Mouse (Mus musculus) limb, embryonic 12.5 days (tissue): Measurements from ENCODE around the gene Eef1akmt3. TPM values are rescaled to one million over a fixed set of nuclear protein-coding genes. Genes with fewer than 3 reads are reported as not detected.

ENCODE experiments used
- ATAC-seq: fragments of 200-750 bp; cut with Nextera tagmentation; 2 replicates; pipeline ENCODE4 v1.8.0; 2017; ENCODE audit warnings: low read depth, moderate TSS enrichment; ENCODE audit not compliant: insufficient number of reproducible peaks, insufficient read depth, low FRiP score, low TSS enrichment
- H3K27ac ChIP-seq: fragments of 300-500 bp; sonication (generic); 2 replicates; pipeline ENCODE4 v1.5.1; 2016; ENCODE audit warnings: mild to moderate bottlenecking, moderate library complexity
- H3K27me3 ChIP-seq: fragments of 300-500 bp; sonication (generic); 2 replicates; pipeline ENCODE4 v1.6.1; 2016; ENCODE audit warnings: mild to moderate bottlenecking, moderate library complexity
- H3K36me3 ChIP-seq: fragments of 300-500 bp; sonication (generic); 2 replicates; pipeline ENCODE4 v1.6.1; 2016; ENCODE audit warnings: mild to moderate bottlenecking, moderate library complexity
- H3K4me1 ChIP-seq: fragments of 300-500 bp; sonication (generic); replicated peaks from 2 replicates; pipeline ENCODE4 v1.6.1; 2016
- H3K4me2 ChIP-seq: fragments of 300-500 bp; sonication (generic); 2 replicates; pipeline ENCODE4 v1.6.1; 2016; ENCODE audit warnings: mild to moderate bottlenecking, moderate library complexity
- H3K4me3 ChIP-seq: fragments of 300-500 bp; sonication (generic); replicated peaks from 2 replicates; pipeline ENCODE4 v1.5.1; 2016; ENCODE audit warnings: mild to moderate bottlenecking
- H3K9ac ChIP-seq: fragments of 300-500 bp; sonication (generic); replicated peaks from 2 replicates; pipeline ENCODE4 v1.6.1; 2016; ENCODE audit warnings: mild to moderate bottlenecking, moderate library complexity
- H3K9me3 ChIP-seq: fragments of 300-500 bp; sonication (generic); 2 replicates; pipeline ENCODE4 v1.6.1; 2016; ENCODE audit warnings: mild to moderate bottlenecking, moderate library complexity
- WGBS: fragments of 180-500 bp; shearing (Covaris S2); methylation state at CpG from one replicate; pipeline ENCODE4 v1.1.7; 2016; 5-methylcytosine and 5-hydroxymethylcytosine counted together
- polyA plus RNA-seq: library from polyadenylated mRNA; unstranded; fragments of >200 nt; fragmentation: Nextera tagmentation; extraction: Ambion mirVana; gene quantifications from 2 replicates; pipeline ENCODE4 v1.2.1, GENCODE M21; 2016

Gene Eef1akmt3
- polyA plus RNA-seq, 1 experiment from 2014 or later = 0.50 TPM

- no peak overlapping the region for H3K9ac ChIP-seq
- ATAC-seq = no peak
Observed at GRCm38 (mm10) chr10:127049395-127050118, 8.2 kb upstream of the Eef1akmt3 start.

GRCm38 (mm10) chr10:127048608-127049394 is 7.5 kb upstream of the Eef1akmt3 start:
- Histone ChIP-seq H3K36me3 (peaks cover 23% of the 10 kb centered on the region), H3K9me3 (no peaks in the 10 kb centered on the region), H3K27me3 (peaks cover 67% of the 10 kb centered on the region), H3K27ac (no peak overlapping the region), H3K9ac (no peak overlapping the region), H3K4me2 (peak overlapping the region; percentile 35), H3K4me3 (peak overlapping the region; percentile 19; the same call in 1 of the 2 replicates), H3K4me1 (peaks cover 24% of the 10 kb centered on the region)
- WGBS = 6% methylated on average over 35 of the region's 35 CpGs
- no peak for ATAC-seq

More at GRCm38 (mm10) chr10:127049395-127050118, 8.2 kb upstream of the Eef1akmt3 start:
- H3K36me3 ChIP-seq = peaks cover 19% of the 10 kb centered on the region
- H3K4me3 ChIP-seq = peak overlapping the region; percentile 19; the same call in 1 of the 2 replicates
- H3K9me3 ChIP-seq = no peaks in the 10 kb centered on the region
- 3% methylated on average over 29 of the region's 29 CpGs for WGBS
- H3K4me2 ChIP-seq = peak overlapping the region; percentile 35
- no peak overlapping the region for H3K27ac ChIP-seq
- peaks cover 24% of the 10 kb centered on the region for H3K4me1 ChIP-seq
- H3K27me3 ChIP-seq = peaks cover 70% of the 10 kb centered on the region

GRCm38 (mm10) chr10:127047954-127048353 is 6.6 kb upstream of the Eef1akmt3 start, which contains the start of gene Cyp27b1:
TSS of gene Cyp27b1 (plus strand) at chr10:127048250.
- Histone ChIP-seq H3K27ac (no peak within 1 kb of the TSS), H3K9me3 (no peaks in the 10 kb centered on the region), H3K4me3 (peak within 1 kb of the TSS; percentile 19; the same call in 1 of the 2 replicates), H3K9ac (no peak within 1 kb of the TSS), H3K4me2 (peak within 1 kb of the TSS; percentile 35), H3K4me1 (peaks cover 25% of the 10 kb centered on the region), H3K36me3 (peaks cover 30% of the 10 kb centered on the region), H3K27me3 (peaks cover 63% of the 10 kb centered on the region)
- 28% methylated on average over 5 of the region's 5 CpGs for WGBS
- no peak for ATAC-seq

GRCm38 (mm10) chr10:127043187-127043586 is 1.9 kb upstream of the Eef1akmt3 start:
- Histone ChIP-seq H3K9me3 (no peaks in the 10 kb centered on the region), H3K4me2 (peak overlapping the region; percentile 97; the same call in 1 of the 2 replicates), H3K36me3 (peaks cover 30% of the 10 kb centered on the region), H3K9ac (no peak overlapping the region), H3K27ac (no peak overlapping the region), H3K4me1 (peaks cover 12% of the 10 kb centered on the region), H3K4me3 (no peak overlapping the region; the same call in 1 of the 2 replicates), H3K27me3 (peaks cover 32% of the 10 kb centered on the region)
- ATAC-seq = no peak
- 89% methylated on average over 6 of the region's 6 CpGs for WGBS

GRCm38 (mm10) chr10:127042468-127043115 is 1.3 kb upstream of the Eef1akmt3 start:
- Histone ChIP-seq H3K4me2 (peak overlapping the region; percentile 97), H3K36me3 (peaks cover 30% of the 10 kb centered on the region), H3K9me3 (no peaks in the 10 kb centered on the region), H3K27ac (peak overlapping the region; percentile 64), H3K9ac (peak overlapping the region; percentile 72), H3K4me3 (peak overlapping the region; percentile 82), H3K4me1 (peaks cover 12% of the 10 kb centered on the region), H3K27me3 (peaks cover 26% of the 10 kb centered on the region)
- no peak for ATAC-seq
- 21% methylated on average over 5 of the region's 5 CpGs for WGBS

- under 1% methylated on average over 44 of the region's 44 CpGs for WGBS
- peak overlapping the region; percentile 97 for H3K4me2 ChIP-seq
- H3K27ac ChIP-seq = peak overlapping the region; percentile 64
- H3K9ac ChIP-seq = peak overlapping the region; percentile 72
- H3K36me3 ChIP-seq = peaks cover 30% of the 10 kb centered on the region
- peak; percentile 82 for ATAC-seq
- H3K9me3 ChIP-seq = no peaks in the 10 kb centered on the region
- peak overlapping the region; percentile 82 for H3K4me3 ChIP-seq
- H3K27me3 ChIP-seq = peaks cover 19% of the 10 kb centered on the region
- H3K4me1 ChIP-seq = peaks cover 12% of the 10 kb centered on the region
Observed at GRCm38 (mm10) chr10:127041774-127042338, 543 bp upstream of the Eef1akmt3 start.

GRCm38 (mm10) chr10:127040569-127041214 is 621 bp downstream of the Eef1akmt3 start:
- peak overlapping the region; percentile 72 for H3K9ac ChIP-seq
- peak; percentile 24; the same call in 1 of the 2 replicates for ATAC-seq

GRCm38 (mm10) chr10:127037641-127038040 is 3.7 kb downstream of the Eef1akmt3 start:
- 77% methylated on average over 12 of the region's 12 CpGs for WGBS
- H3K4me2 ChIP-seq = no peak overlapping the region
- no peaks in the 10 kb centered on the region for H3K36me3 ChIP-seq
- H3K9ac ChIP-seq = no peak overlapping the region
- peaks cover 19% of the 10 kb centered on the region for H3K27me3 ChIP-seq
- H3K4me3 ChIP-seq = no peak overlapping the region
- H3K9me3 ChIP-seq = no peaks in the 10 kb centered on the region
- ATAC-seq = no peak
- H3K27ac ChIP-seq = no peak overlapping the region
- H3K4me1 ChIP-seq = peaks cover 8% of the 10 kb centered on the region

More at GRCm38 (mm10) chr10:127040569-127041214, 621 bp downstream of the Eef1akmt3 start:
- H3K36me3 ChIP-seq = peaks cover 20% of the 10 kb centered on the region
- H3K27ac ChIP-seq = no peak overlapping the region
- H3K4me3 ChIP-seq = peak overlapping the region; percentile 82
- peak overlapping the region; percentile 97 for H3K4me2 ChIP-seq
- peaks cover 12% of the 10 kb centered on the region for H3K4me1 ChIP-seq
- under 1% methylated on average over 20 of the region's 20 CpGs for WGBS
- peaks cover 19% of the 10 kb centered on the region for H3K27me3 ChIP-seq
- no peaks in the 10 kb centered on the region for H3K9me3 ChIP-seq

GRCm38 (mm10) chr10:127036273-127036672 is 5.0 kb downstream of the Eef1akmt3 start:
- H3K36me3 ChIP-seq = no peaks in the 10 kb centered on the region
- H3K4me1 ChIP-seq = 0 out of 2 replicates have a peak, but pooled peaks cover 3% of the 10 kb centered on the region
- no peak overlapping the region for H3K4me3 ChIP-seq
- no peak overlapping the region for H3K9ac ChIP-seq
- H3K27ac ChIP-seq = no peak overlapping the region
- H3K9me3 ChIP-seq = no peaks in the 10 kb centered on the region
- no peak overlapping the region for H3K4me2 ChIP-seq
- ATAC-seq = no peak
- 83% methylated on average over 12 of the region's 12 CpGs for WGBS
- H3K27me3 ChIP-seq = peaks cover 19% of the 10 kb centered on the region

GRCm38 (mm10) chr10:127033301-127033741 is 8.0 kb downstream of the Eef1akmt3 start:
- Histone ChIP-seq H3K4me3 (no peak overlapping the region), H3K27me3 (peaks cover 5% of the 10 kb centered on the region; the same call in 1 of the 2 replicates), H3K4me2 (no peak overlapping the region), H3K4me1 (peaks cover 8% of the 10 kb centered on the region; the same call in 1 of the 2 replicates), H3K9ac (no peak overlapping the region; the same call in 1 of the 2 replicates), H3K27ac (no peak overlapping the region), H3K36me3 (peaks cover 12% of the 10 kb centered on the region), H3K9me3 (no peaks in the 10 kb centered on the region)
- WGBS = 84% methylated on average over 8 of the region's 8 CpGs
- ATAC-seq = no peak
